Mouse (Mus musculus) frontal cortex, adult 2 months (tissue): ENCODE results near the gene Gm609. TPM values are rescaled to one million over a fixed set of nuclear protein-coding genes. Genes with fewer than 3 reads are reported as not detected.

Experiments used
- DNase-seq, 2 experiments: peaks; one replicate each; pipeline ENCODE4 v3.0.0; 2022; ENCODE audit warnings: low spot score in 1 of 2; ENCODE audit errors: extremely low spot score in 1 of 2
- polyA plus RNA-seq: library from polyadenylated mRNA; depleted of rRNA; stranded (reverse); fragments of >200 nt; gene quantifications from 2 replicates; pipeline ENCODE4 v1.2.3, GENCODE M21; 2012; rRNA removed

The Gm609 gene
- polyA plus RNA-seq, 1 experiment, result 0.50 TPM

DNA sequence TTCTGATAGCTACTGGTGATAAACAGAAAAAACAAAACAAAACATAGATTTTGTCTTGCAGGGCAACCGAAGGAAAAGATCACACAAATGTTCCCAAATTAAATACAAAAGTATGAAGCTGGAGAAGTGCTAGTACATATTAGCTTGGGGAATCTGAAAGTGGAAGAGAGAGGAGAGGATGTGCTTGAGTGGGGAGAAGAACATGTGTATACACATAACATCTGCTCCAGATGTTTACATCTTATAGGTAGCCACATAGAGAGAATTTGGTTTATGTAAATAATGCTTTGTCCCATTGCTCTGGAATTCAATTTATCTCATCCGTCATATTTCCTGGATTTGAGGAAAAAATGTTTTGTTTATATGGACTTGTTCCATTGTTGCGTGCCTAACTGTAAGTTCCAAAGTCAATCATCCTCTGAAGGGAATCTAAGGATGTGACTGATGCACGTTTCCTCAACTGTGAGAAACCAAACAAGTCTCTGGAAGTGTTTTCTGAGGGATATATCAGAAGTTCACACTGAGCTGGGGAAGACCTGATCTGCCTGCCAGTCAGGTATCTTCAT, 129.2 kb downstream of the Gm609 start:
- no peak for DNase-seq

Other genes starting within 250 kb of the Gm609 start
- gene Cd200, start 83.9 kb downstream of the Gm609 start, polyA plus RNA-seq, result 95.4 and 112 TPM in 2 replicates
- not detected in 2 replicates for gene Gm17783, start 39.1 kb upstream of the Gm609 start, polyA plus RNA-seq
- not detected in 2 replicates for gene Slc9c1, start 42.3 kb upstream of the Gm609 start, polyA plus RNA-seq
- not detected in 2 replicates for gene Gcsam, start 117.4 kb upstream of the Gm609 start, polyA plus RNA-seq
- gene BC016579, start 161.1 kb upstream of the Gm609 start, polyA plus RNA-seq, result 0.13 and 0.44 TPM in 2 replicates
- gene Tmprss7, start 200.7 kb upstream of the Gm609 start, polyA plus RNA-seq, result 2.7 and 2.8 TPM in 2 replicates
- 452 and 462 TPM in 2 replicates for gene Tagln3, start 231.6 kb upstream of the Gm609 start, polyA plus RNA-seq
- 27.0 and 29.9 TPM in 2 replicates for gene Abhd10, start 250.0 kb upstream of the Gm609 start, polyA plus RNA-seq